Mouse (Mus musculus) right cerebral cortex, adult 18-20 months (tissue): ENCODE results near the gene Pirt.

Experiments used
- DNase-seq: peaks from one replicate; pipeline ENCODE4 v3.0.0; 2022; ENCODE audit warnings: mixed read lengths

Pirt gene

DNA sequence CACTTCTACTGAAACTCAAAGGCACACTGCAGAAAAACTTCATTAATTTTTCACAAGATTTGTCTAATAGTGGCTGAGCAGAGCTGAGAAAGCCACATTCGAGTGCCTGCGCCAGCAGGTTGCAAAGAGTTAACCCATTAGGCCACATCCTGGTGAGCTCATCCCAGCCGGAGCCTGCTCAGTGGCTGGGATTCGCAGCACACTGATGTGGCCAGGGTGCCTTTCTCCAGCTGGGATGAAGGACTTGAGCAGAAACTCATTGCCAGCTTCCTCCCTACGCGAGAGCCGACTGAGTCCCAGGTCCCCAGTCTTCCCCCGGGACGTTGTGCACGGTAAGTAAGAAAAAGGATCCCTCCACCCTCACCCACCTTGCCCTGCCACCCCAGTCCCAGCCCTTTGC, at the start of gene Pirt:
Gene Pirt, plus strand, starts transcription at position 171 of the 400 bp plus-strand sequence.
- DNase-seq, result no peak

DNA sequence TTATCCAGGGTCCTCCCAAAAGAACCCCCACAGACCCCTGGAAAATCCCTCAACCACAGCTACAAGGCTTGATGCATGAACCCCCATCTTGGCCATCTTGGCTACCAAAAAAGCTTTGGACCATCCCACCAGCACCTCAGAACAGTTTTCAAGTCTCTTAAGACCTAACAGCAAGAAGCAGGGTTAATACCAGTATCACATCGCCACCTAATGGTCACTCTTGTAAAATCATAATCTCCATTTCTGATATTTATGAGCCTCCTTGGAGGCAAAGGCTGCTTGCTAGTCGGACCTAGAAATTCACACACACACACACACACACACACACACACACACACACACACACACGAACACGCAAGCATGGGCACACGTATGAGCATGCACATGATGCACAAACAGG, 40.1 kb upstream of the Pirt start:
- DNase-seq, result peak; percentile 13

DNA sequence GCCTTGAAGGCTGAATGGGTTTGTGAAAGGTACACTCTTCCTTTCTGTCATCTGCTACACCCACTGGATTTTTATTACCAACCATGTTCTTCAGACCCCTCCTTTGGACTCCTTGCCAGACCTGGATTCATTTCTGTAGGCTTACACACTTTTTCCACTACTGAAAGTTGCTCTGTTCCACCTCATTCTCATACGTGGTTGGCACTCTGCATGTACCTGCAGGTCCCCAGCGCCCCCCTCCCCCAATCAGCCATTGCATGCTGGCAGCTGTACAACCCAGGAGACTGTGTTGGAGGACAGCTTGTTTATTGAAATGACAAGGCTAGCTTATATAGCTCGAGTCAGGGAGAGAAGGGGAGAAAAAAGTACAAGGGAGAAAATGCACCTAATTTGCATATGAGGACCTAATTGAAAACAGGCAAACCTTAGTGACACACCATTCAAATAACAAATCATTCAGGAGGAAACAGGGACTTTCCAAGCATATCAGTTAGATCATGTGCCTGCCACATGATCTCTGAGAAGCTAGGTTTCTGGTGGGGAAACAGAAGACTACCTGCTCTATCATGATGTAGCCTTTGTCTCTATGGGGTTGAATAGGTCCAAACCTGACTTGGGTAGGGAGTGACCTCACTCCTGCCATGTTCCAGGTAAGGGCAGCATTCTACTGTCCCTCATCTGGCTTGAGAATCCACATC, 38.9 kb upstream of the Pirt start:
- no peak for DNase-seq

DNA sequence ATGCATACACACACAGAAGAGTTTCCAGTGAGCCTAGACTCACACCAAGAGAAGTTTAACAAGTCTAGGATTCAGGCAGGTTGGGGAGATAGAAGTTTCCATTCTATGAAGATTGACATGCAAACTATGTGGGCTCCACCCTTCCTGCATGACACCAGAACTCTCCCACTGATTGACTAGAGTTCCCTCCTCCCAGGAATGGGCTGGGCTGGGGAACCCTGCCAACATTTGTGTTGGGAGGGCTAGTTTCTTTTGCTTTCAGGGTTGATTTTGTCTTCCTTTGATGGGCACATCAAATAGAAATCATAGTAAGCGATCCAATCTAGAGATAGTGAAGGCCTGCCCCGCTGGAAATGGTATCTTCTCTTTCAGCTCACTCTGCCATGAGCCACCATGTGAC, 30.5 kb upstream of the Pirt start:
- no peak for DNase-seq

DNA sequence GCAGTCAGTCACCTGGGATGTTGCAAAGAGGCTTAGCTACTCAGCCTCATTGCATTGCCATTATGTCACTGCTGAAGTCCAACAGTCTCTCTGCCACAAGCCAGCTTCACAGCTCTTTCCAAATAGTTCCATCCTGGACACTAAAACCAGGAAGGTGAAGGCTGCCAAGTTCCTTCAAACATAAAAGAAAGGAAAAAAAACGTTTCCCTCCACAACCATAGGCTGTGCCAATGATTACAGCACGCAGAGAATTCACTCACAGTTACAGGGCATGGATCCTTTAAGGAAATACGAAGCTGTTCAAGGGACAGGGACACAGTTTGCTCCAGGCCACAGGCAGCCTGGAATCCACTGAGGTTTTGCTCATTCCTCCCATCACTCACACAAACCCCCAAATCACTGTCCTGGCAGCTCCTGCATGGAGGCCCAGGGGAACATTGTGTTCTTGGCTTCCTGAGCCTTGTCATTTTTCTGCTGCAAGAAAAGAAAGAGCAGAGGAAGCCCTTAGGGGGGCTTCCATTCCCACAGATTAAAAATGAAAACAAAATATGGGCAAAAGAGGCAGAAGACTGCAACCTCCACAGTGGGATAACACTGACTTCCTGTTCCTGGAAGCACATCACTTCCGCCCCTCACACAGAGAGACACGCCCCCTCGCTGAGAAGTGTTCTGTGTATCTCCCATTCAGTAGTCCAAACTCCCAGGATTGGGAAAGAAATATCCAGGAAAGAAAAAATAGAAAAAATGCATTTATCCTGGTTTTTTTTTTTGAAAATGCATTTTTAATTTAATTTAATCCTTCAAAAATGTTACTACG, 29.3 kb upstream of the Pirt start:
- DNase-seq, result no peak

DNA sequence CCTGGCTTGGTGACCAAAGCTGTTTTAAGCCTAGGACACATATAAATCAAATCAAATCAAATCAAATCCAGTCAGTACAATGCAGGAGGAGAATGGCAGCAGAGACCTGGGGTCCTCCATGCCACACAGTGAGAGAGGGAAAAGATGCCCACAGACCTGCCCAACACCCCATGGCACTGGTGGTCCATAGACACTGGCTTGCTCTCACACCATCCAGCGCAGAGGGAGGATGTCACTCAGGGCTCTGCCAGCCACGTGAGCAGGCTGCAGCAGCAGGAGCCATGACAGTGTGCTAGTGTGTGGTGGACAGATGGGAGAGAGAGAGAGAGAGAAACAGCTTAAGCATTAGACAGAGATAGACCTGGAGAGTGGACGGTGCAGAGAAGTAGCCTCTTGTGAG, 19.2 kb upstream of the Pirt start:
- DNase-seq, result no peak

DNA sequence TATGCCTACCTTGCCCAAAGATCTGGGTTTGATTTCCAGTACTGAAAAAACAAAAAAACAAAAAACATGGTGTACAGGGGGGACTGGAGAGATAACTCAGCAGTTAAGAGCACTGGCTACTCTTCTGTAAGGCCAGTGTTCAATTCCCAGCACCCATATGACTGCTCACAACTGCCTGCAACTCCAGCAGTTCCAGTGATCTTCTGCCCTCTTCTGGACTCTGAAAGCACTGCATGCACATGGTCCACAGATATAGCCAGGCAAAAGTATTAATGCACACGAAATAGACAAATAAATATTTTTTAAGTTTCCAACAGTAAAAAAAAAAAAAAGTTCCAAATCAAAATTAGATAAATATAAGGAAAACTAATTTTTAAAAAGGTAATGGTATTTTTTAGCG, 13.0 kb upstream of the Pirt start:
- no peak for DNase-seq

DNA sequence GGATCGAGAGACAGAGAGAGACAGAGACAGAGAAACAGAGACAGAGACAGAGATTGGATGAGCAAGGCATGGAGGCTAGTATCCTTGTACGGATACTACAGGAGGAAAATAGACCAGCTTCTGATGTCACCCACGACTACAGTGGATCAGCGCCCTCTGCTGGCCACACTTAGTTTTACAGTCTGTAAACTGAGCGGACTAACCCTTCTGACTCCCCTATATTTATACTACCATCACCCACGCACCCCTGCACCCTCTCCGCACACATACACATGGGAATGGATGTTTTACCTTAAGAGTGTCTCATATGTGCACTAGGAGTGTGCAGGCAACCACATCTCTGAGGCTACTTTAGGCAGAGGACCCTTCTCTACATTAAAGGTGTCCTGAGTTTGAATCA, 12.4 kb upstream of the Pirt start:
- DNase-seq, result peak; percentile 62

DNA sequence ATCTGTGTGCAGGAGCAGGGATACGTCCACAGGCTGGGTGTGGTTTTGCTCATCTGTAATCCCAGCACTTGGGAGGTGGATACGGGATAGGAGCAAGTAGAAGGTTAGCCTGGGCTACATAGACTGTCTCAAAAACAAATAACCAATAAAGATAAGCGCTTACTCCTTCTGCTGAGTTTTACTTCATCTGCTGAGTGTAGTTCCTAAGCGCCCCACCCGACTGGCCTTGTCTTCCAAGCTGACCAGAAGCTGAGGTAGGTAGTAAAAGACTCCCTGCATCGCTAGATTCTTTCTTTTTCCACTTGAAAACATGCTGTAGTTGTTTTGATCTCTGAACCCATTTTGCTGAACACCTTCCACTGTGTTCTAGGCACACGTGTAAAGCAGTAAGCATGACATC, 9.0 kb upstream of the Pirt start:
- DNase-seq, result no peak

DNA sequence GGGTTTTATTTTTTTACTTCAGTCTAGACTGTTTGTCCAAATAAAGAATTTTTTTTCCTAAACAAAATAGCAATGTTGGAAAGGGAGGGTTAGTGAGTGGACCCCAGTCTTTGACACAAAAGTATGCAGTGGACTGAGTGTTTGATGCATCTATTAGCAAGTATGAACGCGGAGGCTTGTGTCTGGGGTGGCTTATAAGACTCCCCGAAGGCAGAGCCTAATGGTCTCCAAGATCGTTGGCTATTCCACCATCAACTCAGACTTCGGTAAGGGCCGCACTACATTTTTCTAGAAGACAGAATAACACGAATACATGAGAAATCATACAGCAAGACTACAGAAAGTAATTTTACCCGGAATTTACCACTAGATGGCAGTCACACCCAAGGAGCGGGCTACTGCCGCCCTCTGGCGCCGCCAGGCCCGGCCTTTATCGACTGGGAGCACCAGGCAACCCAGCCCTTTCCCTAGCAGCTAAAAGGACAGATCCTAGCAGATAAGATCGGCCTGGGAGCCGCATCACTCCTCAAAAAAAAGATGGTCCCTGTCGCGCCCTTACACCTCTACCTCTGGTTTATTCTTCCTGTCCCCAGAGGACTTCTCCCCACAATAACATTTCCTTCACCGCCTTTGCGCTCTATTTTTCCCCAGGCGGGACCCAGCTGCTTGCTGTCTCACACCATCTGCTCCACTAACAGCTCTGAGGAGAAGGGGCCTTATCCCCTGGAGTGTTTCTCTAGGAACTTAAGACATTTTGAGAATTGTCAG, 6.0 kb upstream of the Pirt start:
- DNase-seq, result peak; percentile 71

DNA sequence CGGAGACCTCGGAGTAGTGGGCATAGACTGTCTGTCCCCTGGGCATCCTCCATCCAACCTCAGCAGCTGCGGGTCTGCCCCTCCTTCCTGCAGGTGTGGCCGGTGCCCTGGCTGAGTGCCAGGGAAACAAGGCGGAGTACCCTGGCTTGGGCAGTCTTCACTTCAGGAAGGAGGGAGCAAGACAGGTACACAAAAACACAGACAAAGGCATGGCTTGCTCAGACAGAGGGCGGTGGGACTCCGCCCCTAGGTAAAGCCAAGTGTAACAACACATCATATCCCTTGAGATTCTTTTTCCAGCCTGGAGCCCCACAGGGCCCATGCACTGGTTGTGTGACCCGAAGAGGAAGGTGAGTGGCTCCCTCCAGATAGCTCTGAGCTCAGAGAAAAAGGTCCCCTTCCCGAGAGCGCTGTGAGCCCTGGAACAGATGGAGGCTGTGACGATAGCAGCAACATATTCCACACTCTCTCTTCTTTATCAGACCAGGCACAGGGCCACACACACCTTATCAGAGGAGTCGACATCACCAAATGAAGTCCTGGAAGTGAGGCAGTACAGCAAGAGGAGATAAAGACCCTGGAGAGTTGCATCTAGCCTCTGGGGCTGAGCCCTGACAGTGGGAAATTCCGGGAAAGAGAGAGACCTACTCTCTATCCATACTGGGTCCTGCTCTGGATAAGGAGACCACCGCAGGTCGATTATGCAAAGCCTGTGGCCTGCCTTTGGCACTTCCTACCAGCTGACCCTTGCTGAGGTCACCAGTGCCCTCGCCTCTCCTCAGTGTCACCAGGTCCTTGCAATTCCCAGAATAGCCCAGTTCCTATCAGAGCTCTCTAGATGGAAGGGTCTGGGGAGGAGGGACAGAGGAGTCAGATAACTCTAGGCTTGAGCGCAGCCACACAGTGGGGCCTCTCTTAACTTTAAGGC, 1.0 kb downstream of the Pirt start:
- no peak for DNase-seq

DNA sequence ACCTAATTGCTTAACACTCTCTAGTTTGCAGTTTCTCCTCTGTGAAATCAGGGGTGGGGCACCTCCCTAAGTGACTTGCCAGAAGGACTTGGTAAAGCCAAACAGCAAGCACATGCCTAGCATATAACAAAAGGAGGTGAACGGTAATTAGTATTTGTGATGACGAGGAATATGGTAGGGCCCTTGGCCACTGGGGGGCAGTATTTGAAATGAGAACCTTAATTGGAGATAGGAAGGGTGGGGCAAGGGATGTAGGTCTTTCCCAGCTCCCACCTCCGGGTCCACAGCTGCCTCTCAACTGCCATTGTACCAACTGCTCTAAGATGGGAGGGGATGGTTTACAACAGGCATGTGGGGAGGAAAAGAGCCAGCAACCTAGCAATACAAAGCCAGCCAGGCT, 2.5 kb downstream of the Pirt start:
- peak; percentile 22 for DNase-seq

DNA sequence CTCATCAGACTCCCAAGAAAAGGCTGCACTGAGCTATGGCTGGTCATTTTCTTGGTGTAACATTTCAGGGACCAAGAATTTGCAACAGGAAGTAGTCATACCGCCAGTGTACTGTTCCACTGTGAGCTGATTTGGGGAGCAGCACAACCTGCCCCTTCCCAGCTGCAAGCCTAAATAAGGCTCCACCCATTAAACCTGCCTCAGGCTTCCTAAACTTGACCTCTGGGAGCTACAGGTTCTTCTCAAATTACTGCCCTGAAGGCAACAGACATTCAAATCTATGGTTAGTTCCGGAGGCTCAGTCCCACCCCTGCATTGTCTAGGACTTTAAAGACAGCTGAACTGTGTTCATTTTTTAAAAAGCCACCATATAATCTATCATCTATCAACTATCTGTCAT, 8.2 kb downstream of the Pirt start:
- no peak for DNase-seq

DNA sequence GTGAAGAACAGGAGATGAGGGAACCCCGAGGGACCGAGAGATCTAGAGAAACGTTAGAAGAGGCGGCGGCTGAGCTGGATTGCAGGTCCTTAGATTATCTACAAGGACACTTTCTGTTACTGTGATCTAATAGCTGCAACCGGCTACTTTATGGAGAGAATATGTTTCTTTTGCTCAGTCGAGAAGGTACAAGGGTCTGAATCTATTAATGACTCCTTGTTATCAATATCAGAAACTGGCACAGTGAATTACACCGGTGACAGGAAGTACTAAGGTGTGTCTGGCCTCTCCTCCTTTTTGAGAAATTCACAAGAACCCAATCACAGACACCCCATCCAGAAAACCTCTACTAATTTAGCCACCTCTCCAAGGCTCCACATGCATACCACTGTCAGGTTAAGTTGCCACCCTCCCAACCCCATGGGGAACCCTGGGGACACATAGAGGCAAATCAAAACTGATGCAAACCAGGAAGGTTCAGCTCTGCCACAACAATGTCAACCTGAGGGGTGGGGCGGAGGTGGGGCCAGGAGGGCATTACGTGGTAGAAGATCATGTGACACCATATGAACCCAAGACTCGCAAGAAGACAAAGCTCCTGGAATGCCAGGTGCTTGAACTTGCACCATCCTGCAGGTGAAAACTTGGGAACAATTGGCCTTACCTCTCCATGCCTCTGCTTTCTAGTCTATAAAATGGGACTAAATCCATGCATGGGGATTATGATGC, 12.5 kb downstream of the Pirt start:
- DNase-seq, result no peak

DNA sequence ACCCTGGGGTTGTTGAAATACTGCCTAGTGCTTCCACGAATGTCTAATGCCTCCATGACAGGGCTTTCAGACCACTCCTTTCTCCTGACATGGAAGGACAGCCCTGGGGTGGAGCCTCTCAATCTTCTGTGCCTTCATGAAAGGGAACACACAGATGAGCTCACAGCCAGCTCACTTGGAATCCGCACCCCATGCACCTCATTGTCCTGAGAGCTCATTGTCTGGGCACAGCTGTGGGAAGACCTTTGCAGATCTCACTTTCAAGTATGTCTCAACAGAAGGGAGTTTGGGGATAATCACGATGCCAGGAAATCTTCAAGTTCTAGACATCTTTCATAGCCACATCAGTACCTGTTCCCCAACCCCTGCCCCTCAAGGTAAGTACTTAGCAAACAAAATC, 16.5 kb downstream of the Pirt start:
- no peak for DNase-seq

DNA sequence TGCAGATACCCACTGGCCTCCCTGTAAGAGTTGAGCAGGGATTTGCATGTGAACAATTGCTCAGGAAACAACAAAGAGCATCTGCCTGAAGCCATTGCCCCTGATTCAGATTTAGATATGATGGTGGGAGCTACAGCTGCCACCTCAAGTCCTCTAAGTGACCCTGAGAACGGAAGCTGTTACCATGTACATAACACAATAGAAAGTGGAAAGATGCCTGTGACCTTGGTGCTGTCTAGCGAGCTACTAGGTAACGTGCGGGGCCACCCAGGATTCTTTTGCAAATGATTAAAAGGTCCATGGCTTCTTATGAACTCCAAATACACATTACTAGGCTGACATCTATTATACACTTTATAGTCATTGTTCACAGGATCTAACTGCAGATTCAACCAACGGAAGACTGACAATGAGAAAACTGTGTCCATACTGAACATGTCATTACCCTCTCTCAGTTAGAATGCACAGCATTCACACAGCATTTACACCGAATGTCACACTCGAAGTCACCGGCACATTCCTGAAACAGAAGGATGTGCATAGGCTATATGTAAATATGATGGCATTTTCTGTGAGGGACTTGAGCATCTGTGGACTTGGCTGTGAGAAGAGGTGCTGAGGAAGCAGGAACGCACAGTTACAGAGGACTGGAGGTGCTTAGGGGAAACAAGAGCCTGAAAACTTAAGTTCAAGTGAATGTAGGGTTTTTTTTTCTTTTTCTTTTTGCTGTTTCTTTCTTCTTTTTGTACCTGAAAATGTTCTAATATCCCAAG, 21.2 kb downstream of the Pirt start:
- no peak for DNase-seq

DNA sequence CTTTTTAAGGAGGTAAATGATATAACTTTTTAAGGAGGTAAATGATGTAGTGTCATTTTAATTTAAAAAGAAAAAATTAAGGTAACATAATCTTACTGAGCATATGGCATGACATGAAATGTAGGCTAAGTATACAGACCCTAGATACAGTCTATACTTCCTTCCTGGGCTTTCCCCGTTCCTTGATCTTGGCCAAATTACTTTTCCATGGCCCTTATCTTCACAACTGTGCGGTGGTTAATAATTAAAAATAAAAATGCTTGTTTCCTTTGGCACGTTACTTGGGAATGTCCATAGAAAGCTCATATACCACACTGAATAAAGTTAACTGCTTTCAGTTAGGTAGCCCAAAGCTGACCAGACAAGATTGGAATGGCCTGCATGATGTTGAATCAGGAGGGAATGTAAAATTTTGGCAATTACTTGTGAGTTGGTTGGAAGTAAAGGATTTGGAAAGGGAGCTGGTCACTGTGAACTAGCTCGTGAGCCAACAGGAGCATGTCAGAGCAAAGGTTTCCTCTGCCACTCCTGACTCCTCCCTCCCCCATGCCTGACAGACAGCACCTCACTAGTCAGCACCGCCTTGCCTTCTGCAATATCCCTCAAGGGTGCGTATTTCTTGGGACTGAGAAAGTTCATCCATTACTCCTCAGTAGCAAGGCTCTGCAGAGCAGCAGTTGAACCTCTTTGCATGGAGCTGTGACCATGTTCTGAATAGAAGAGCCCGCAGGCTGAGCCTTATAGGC, 22.8 kb downstream of the Pirt start:
- DNase-seq, result no peak

DNA sequence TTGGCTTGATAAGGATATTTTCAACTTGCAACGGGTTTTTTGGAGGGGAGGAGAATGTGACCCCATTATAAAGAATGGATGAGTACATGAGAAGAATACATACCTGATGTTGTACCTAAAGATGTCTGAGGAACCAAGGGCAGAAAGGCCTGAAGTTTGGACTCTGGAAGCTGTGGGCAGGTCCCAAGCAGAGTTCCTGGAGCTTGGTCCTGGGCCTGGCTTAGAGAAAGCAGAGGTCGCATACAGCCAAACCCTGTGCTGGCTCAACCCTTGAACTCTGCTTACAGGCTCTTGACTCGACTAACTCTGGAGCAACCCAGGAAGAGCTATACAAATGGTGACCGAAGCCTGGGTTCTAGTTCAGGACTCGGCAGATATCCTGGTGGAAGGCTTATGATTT, 30.2 kb downstream of the Pirt start:
- DNase-seq, result no peak

DNA sequence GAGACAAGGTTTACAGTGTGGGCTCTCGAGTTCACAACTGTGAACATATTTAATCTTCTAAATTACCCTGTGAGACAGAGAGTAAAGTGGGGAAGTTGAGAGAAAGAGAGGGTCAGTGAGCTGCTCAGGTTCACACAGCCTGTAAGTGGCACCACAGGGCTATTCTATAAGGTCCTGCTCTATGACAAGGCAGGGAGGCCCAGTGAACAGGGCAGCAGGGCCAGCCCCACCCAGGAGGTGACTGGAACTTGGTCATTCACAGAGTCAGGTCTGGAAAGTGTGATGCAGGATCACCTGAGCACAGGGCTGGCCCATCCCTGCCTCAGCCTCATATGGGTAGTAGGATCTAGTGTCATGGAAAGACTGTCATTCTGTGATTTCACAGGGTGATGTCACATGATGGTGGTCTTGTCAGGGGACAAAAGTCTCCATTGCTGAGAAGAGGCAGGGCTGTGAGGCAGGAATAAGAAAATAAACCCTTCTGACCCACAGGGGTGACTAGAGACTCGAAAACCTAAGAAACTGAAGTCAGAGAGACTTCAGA, 33.5 kb downstream of the Pirt start:
- no peak for DNase-seq

DNA sequence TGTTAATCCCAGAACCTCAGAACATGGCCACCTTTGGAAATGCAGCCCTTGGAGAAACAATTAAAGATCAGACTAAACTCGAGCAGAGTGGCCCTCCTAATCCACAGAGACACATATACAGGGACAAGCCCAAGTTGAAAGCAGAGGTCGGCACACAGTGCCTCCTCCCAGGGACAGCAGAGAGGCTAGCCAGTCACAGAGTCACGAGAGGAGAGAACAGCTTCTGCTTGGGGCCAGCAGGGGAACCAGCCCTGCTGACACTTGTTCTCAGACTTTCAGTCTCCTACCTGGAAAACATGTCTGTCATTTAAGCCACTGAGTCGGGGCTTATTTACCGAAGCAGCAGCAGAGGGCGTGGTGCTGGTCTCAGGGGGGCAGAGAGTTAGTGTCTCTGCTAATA, 34.7 kb downstream of the Pirt start:
- no peak for DNase-seq
